Mouse (Mus musculus) ovary, postnatal 10 days (tissue): ENCODE data around the gene Ceacam16.
A peak's percentile ranks its signal among the peaks of the same experiment; 100 is the strongest.

Experiments used
- DNase-seq: peaks from one replicate; pipeline ENCODE4 v3.0.0; 2022; ENCODE audit warnings: low spot score

The Ceacam16 gene

DNA sequence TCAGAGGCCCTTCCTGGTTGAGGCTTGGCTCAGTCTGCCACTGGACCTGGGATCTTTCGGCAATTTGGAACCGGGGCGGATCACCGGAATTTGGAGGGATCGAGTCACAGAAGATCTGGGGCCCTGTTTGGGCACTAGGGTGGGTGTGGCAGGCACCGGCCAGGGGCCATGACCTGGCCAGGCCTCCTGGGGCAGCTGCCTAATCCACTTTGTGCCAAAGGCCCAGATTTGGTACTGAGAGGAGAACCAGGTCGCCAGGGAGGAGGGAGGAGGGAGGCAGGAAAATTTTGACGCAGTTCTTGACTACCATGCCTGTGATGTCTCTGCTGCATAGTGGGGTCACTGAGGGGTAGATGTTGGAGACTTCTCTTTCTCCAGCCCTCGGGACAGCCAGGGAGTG is at the start of gene Ceacam16:
Gene Ceacam16 (minus strand): TSS at position 101 of the 400 bp plus-strand sequence.
- no peak for DNase-seq

DNA sequence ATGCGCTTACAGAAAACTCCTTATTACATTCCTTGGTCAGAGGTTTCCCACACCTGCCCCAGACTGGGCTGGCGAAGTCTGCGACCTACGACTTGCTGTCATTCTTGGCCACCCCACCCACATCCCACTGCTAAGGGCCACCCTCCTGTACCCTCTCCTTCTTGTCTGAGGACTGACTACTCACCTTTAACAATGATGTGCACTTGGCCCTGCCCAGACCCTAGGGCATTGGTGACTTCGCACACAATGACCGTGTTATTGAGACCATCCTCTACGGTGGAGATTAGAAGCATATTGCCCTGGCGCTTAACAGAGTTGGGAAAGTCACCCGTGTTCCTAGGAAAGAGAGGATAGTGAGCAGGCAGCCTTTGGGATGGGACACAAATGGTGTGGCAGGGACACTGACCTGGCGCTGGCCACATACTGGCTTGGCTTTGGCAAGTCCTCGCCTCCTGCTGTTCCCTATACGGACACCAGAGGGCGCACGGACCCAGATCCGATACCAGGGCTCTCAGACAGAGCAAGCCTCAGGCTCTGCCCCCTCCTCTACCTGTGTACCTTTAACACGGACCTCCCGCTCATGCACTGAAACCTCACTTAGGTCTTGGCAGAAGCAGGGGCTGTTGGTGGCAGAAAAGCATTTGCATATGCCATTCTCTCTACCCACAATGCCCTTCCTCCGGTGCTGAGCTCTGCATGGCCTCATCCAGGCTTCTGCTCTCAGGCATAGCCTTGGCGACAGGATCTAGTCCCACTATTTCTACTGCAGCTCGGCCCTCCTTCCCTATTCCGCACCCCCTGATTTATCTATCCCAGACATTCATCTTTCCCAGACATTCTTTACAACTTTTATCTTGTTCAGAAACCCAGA is 49.6 kb upstream of the Ceacam16 start:
- DNase-seq: peak; percentile 49

DNA sequence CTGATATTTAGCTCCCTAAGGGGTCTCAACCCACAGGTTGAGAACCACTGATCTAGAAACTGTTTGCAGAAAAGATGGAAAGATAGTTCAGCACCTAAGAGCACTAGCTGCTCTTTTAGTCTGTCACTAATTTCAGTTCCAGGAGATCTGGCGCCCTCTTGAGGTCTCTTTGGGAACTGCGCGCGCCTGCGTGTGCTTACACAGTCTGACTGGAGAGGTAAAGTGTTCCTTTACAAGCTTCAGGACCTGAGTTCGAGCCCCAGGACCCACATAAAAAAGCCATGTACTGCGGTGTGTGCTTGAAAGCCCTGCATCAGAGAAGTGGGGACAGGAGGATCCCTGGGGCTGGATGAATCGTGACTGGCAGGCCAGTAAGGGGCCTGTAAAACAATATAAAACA is 28.8 kb upstream of the Ceacam16 start:
- DNase-seq: no peak

DNA sequence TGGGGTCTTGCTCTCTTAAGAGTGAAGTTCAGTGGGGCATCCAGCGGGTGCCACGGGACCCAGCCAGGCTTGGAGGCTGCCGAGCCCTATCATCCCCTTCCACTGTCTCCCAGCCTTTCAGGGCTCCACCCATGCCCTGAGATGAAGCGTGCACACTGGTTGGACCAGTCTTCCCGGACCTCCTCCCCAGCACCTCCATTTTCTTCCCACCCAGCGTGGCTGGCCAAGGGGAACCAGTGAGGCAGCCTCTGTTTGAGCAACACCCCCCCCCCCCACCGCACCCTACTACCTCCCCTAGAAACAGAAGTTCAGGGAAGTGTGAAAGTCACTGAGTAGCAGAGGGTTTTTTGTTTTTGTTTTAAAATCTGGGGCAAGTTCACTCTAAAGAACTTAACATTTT is 26.8 kb upstream of the Ceacam16 start, which contains the start of gene Ceacam19:
Gene Ceacam19 (minus strand): TSS at position 117 of the 400 bp plus-strand sequence.
- no peak for DNase-seq

DNA sequence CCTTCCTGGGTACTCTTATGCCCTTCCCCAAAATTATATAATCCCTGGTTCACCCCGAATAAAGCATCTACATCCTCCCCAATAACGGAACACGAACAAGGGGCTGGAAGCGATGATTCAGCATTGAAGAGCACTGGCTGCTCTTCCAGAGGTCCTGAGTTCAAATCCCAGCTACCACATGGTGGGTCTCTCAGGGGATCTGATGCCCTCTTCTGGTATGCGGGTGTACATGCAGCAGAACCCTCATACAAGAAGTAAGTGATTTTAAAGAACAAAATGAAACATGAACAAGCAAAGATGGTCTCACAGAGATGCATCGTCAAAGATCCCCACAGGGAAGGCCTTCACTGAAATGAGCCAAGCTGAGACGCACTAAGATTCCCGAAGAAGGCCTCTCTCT is 19.7 kb upstream of the Ceacam16 start:
- no peak for DNase-seq

DNA sequence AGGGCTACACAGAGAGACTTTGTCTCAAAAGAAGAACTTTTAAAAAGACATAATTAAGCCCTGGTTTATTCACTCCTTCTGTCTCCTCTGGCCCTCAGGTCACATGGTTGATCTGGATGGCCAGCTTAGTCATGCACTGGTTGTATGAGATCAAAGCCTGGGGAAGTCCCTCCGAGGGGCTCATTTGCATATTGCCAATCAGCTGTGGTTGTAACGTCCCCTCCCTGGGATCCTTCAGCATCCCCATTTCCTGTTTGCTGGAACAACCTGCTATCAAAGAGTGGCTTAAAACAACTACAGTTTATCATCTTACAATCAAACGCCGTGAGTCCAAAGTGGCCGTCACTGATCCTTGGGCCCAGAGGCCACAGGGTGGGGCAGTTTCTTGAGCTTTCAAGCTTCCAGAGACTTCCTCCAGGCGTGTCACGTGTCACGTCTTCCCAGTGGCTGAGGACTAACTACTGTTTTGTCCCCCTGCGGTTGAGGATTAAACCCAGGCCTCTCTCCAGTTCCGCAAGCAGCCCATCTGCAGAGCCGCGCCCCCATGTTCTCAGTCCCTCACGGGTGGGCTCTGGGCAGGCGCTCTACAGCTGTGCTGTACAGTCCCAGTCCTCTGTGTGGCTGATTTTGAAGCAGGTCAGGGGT is 15.8 kb upstream of the Ceacam16 start:
- DNase-seq: no peak

DNA sequence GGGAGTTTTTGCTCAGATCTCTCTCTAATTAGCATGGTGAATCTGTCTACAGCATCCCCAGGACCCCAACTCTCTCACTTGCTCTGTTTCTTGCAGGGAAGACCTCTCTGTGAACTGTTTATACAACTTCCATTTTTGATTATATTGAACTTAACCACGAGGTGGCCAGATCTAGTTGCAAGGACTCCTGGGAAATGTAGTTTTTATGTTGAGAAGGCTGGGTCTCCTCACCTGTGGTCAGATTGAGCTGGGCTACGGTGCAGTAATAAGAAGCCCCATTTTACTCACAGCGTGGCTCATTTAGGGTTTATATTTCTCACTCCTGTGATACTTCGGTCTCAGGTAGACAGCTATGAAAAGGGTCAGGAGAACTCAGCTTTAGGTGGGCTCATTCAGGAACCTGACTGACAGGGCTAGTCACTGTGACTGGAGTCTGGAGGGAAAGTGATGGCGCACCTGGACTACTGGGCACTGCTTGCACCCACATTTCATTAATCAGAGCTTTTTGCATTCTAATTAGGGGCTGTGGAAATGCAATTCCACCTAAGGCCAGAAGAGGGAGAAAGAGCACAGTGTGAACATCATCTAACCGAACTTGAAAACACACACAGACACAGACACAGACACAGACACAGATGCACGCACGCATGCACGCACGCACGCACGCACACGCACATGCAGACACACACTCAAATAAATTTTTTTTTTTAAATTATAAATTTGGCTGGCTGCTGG is 15.0 kb upstream of the Ceacam16 start:
- no peak for DNase-seq

DNA sequence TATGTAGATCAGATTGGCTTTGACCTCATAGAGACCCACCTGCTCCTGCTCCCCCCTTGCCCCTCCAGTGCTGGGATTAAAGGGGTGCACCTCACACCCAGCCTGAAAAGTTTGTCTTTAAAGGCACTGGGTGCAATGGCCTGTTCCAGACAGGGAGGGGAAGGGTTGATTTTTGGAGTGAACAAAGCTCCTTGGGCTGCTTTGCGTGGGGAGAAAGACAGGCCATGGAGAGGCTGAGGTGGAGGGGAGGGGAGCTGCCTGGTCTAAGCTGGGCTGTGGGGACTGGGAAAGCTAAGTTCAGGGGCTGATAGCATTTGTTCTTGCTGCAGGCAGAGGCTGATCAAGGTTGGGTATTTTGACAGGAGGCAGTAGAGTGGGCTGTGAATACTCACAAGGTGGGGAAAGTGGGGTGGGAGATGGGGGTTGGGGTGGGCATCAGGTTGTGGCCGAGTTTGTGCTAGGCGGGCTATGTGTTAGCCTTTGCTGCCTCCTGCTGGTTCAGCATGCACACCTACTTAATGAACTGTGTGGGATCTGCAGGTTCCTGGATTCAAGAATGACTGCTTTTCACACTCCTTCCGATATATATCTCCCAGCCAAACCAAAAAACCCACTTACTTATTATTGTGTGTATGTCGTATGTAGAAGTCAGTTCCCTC is 11.0 kb upstream of the Ceacam16 start:
- no peak for DNase-seq

DNA sequence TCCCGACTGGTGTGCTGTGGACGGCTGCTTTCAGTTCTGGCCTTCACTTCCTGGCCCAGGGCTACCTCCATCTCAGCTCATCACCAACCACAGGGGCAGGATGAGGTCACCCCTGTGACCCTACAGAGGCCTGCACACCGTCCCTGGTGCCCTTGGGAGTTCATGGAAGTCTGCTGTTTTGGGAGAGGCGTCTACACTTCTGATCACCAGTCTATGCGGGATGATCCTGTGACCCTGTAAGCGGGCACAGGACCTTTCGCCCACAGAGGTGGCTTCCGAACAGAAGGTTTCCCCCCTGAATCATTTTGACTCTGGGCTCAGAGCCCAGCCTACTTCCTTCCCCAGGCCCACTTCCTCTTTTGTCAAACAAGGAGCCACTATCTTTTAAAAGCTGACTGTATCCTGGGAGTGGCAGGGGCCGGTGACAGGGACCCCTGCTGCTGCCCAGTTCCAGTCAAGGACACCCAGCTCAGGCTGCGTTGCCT is 10.1 kb upstream of the Ceacam16 start:
- no peak for DNase-seq

DNA sequence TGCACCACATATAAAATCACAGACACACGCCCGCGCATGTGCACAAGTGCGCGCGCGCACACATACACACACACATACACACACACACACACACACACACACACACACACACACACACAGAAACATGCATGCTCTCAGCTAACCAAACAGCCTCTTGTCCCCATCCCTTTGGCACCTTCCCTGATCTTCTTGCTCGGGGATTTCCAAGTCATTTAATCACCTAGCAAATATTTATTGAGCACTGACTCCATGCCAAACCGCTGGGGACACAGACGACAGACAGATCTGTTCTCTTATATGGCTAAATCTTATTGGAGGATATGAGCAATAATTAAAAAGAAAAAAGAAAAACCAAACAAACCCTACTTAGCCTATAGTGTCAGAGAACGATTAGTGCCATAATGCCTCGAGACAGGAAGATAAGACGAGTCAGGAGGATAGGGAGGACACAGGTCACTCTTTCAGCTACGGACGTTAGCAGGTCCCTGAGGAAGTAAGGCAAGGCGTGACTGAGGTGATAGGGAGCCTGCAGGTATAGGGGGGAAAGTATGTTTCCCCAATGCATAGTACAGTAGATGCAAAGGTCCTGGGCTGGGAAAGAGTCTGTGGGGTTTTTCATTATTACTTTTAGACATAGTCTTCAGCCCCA is 6.8 kb upstream of the Ceacam16 start:
- DNase-seq: no peak

DNA sequence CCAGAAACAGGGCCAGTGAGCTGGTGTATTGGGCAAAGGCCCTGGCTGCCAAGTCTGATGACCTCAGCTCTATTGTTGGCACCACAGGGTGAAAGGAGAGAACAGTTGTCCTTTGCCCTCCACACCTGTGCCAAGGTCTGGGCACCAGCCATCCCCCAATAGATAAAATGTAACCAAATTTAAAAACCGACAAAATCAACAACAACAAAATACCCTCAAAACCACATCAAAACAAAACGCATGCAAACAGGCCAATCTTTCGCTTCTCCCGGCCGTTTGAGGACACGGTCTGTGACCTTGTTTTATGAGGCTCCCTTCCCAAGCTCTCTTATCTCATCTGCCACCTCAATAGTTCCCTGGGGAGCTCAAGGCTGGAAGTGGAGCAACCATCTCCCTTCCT is 5.4 kb upstream of the Ceacam16 start:
- DNase-seq: no peak

DNA sequence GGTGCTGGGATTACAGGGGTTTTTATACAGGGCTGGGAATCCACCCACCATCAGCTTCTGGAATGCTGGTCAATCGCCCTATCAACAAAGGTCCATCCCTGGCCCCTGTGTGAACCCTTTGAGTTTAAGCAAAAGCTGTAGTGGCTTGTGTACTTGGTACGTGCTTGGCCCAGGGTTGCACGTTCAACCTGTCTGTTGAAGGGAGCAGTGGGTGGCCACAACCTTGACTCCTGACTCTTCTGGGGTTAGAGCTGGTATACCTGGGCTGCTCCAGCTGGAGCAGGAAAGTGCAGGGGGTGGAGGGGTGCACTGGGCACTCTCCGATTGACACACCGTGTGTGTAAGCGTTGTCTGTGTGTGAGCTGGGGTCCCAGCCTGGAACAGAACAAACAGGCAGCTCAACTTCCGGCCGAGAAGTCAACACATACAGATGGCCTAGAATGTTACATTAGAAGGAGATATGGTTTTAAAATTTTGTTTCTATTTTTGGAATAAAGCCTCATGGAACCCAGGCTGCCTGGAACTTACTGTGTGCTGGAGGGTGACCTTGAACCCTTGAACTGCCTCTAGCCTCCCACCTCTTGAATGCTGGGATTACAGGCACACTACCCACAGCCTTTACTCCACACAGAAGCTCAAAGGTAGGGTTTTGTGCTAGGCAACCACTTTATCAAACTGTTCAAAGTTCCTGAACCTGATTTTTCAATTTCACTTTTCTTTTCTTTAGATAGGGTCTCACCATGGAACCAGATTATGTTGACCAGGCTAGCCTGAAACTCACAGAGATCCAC is 4.3 kb upstream of the Ceacam16 start:
- no peak for DNase-seq

DNA sequence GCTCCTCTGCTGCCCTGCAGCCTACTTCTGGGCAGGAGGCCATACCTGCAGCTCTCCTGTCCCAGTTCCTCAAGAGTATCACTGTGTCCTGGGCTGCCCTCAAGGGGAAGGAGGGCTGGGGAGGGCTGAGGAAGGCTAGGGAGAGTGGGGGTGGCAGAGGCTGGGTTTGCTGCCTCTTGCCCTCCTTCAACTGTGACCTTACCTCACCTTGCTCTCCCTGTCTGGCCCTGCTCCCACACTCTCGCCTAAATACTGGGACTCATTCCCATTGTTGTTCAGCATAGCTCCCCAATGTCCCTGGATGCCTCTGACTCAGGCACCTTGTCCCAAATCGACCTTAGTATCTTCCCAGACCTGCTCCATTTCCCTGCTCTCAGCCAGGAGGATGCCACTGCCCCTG is 3.1 kb upstream of the Ceacam16 start:
- no peak for DNase-seq

DNA sequence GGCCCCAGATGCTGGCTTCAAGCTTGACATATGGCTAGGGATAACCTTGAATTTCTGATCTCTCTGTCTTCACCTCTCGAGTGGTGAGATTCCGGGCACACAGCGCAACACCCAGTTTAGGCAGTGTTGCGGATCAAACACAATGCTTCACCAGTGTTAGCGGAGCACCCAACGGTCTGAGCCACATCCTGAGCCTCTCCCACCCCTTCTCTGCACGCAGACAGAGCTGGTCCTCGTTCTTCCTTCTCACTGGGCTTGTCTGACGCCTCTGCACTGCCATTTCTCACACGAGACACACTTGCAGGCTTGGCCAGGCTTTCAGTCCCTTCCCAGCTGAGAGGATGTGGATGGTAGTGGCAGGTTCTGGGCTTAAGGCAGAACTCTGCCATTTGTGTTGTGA is 1.4 kb downstream of the Ceacam16 start:
- DNase-seq: no peak

DNA sequence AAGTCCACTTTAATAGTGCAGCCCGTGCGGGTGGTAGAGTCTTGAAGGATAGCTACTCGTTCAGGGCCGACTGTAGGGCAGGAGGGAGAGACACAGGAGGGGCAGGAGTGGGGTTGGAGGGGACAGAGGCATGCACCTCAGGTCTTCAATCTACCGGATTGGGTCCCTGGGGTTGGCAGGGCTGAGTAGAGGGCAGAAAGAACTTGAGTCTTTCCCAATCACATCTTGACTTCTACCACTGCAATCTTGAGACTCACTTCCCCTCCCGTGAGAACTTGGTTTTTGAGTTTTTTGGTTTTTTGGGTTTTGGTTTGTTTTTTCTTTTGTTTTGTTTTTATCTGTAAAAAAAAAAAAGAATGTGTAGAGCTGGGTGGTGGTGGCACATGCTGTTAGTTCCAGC is 4.8 kb downstream of the Ceacam16 start:
- no peak for DNase-seq

DNA sequence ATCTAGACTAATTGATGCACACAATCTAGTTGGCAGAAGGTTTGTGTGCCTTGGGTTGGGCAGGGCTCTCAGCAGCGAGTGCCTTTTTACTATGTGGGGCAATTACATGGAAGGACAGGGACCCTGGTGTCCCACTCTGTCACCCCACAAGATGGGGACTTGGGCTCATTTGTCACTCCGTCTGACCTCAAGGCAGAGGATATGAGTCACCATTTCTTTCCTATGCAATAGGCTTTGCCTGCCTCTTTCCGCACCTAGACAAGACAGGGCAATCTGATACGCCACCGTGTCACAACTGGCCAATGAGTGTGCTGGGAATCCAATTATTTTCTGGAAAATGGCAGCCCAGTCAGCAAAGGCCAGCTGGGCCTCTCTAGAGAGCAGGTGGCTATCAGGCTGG is 5.4 kb downstream of the Ceacam16 start:
- DNase-seq: no peak

DNA sequence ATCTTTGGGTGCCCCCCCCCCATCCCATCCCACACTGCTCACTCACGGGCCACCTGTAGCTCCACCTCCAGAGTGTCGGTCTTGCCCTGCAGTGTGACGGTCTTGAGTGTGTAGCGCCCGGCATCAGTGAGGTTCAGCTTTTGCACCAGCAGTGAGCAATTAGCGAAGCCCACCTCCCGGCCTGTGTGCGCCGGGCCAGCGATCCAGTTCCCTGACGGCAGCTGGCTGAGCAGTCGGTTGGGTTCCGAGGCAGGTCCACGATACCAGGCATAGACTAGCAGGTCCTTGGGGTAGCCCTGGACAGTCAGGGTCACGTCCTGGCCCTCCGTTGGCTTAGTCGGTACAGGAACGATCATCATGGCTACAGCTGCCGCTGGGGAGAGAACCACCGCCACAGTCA is 7.6 kb downstream of the Ceacam16 start:
- no peak for DNase-seq

DNA sequence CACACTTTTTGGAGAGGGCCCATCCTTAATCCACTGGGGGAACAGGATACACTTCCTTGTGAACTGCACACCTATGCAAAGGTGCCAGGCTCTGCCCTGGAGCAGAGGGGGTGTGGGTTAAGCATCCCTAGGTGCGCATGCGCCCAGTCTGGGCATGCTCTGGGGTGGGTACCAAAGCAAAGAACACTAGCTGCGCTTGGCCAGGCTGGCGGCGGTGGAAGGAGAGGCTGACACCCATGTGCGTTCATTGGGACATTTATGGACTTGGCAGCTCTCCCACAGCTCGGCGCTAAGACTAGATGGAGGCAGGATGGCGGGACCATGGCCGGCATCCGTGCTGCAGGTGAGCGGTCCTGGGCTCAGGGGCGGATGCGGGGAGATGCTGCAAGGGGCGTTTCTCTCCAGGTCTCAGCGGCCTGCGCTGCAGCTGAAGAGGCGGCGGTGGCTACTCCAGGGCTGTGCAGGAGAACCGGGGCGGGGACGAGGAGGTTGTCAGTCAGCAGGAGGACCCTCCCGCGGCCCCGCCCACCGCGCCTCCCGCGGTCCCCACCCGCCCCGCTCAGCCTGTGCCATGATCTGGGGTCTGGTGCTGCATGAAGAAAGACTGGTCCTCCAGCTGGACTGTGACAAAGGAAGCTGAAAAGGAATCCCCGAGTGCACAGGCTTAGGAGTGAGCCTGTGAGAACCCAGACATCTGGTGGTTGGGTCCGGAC is 9.1 kb downstream of the Ceacam16 start, which contains the start of gene Gm19345:
Gene Gm19345 (plus strand): TSS at position 146 of the 713 bp plus-strand sequence.
- DNase-seq: no peak

DNA sequence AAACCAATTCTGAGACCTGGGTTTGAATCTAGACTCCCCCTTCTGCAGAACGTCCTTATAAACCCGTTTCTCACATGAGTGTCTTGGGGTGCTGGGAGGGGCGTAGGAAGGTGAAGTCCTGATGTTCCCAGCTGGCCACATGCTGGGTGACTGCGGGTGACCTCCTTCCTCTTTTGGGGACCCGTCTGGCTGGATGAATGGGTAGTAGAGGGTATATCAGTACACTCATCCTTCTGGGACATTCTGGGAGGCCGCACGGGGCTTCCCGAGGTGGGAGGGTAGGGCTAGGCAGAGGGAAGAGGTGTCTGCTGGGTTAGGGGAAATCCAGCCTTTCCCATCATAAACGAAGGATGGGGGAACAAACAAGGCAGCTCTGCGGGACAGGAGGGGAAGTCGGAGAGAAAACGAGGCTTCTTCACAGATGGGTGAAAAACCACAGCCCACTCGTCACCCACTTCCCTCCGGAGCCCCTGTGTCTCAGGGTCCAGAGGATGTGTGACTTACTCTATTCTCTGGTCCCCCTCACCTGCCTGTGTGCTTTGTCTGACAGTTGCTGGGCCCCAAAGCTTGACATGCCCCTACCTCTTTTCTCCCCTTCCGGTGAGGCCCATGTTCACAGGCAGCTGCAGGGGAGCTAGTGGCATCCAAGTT is 16.5 kb downstream of the Ceacam16 start:
- no peak for DNase-seq
